In genomic region chr4:137926161-137926560, GRCm38 (mm10) we compare ENCODE assay signal across 19 mouse cellular contexts.
A peak's percentile ranks its signal among the peaks of the same experiment; 100 is the strongest.
DNase-seq lines count a peak whose midpoint lies in the region; ATAC-seq and TF ChIP-seq lines count a peak whose summit lies in the region.
"Had no signal": no experiment of that assay in that cellular context is flagged by ENCODE, and none has a peak within 500 bp of the region (broad histone marks: within the 10 kb centered on the region; RNA-seq: fewer than 3 reads in every experiment).

No protein-coding gene starts in this region.

- no peak overlapping the region for H3K4me3 ChIP-seq in hindbrain, postnatal 0 days (ENCODE audit: low read length)
- no peak overlapping the region for H3K4me3 ChIP-seq in hindbrain, embryonic 13.5 days
- H3K4me3 ChIP-seq: embryonic facial prominence, embryonic 10.5 days; erythroblast, embryonic 14.5 days; intestine, embryonic 15.5 days; layer of hippocampus, adult 2 months; left cerebral cortex, adult 2 months; limb, embryonic 15.5 days had no signal

- no peak overlapping the region for H3K4me2 ChIP-seq in hindbrain, postnatal 0 days (ENCODE audit: low read depth, low read length)
- H3K4me2 ChIP-seq in hindbrain, embryonic 13.5 days, result no peak overlapping the region
- H3K4me2 ChIP-seq: intestine, embryonic 15.5 days; limb, embryonic 15.5 days had no signal

- no peaks in the 10 kb centered on the region for H3K27me3 ChIP-seq in hindbrain, postnatal 0 days (ENCODE audit: insufficient read depth, low read length)
- no peaks in the 10 kb centered on the region for H3K27me3 ChIP-seq in hindbrain, embryonic 13.5 days
- H3K27me3 ChIP-seq: intestine, embryonic 15.5 days; limb, embryonic 15.5 days had no signal

- H3K9me3 ChIP-seq in hindbrain, postnatal 0 days (ENCODE audit: low read length), result no peaks in the 10 kb centered on the region
- H3K9me3 ChIP-seq in hindbrain, embryonic 13.5 days, result no peaks in the 10 kb centered on the region
- H3K9me3 ChIP-seq: embryonic facial prominence, embryonic 10.5 days; intestine, embryonic 15.5 days; limb, embryonic 15.5 days had no signal

- 0 out of 2 replicates have a peak, but pooled peaks cover 8% of the 10 kb centered on the region for H3K4me1 ChIP-seq in hindbrain, postnatal 0 days (ENCODE audit: insufficient read depth, low read length)
- peaks cover 45% of the 10 kb centered on the region for H3K4me1 ChIP-seq in hindbrain, embryonic 13.5 days (replicated peaks)

- H3K9ac ChIP-seq in hindbrain, postnatal 0 days (replicated peaks; ENCODE audit: low read length), result no peak overlapping the region
- no peak overlapping the region for H3K9ac ChIP-seq in hindbrain, embryonic 13.5 days
- H3K9ac ChIP-seq: forebrain, postnatal 0 days; intestine, embryonic 15.5 days; limb, embryonic 15.5 days had no signal

- no peak overlapping the region for H3K27ac ChIP-seq in hindbrain, postnatal 0 days
- H3K27ac ChIP-seq in hindbrain, embryonic 13.5 days, result no peak overlapping the region
- H3K27ac ChIP-seq: intestine, embryonic 15.5 days; layer of hippocampus, adult 2 months; left cerebral cortex, adult 2 months; limb, embryonic 15.5 days had no signal

- intact Hi-C loops in heart, postnatal 10 days (cut with DNase I), result no loop called here

- DNase-seq in cerebellum, postnatal 25 days, result peak; percentile 59 to 66
- DNase-seq in cerebellum, adult 11 months, result no peak
- peak; percentile 32 for DNase-seq in hindbrain, postnatal 0 days (ENCODE audit: low spot score)
- peak; percentile 81 for DNase-seq in adrenal gland, postnatal 14 days
- DNase-seq in heart, postnatal 10 days, result peak; percentile 68 to 71
- no peak for DNase-seq in layer of hippocampus, adult 8-10 months (ENCODE audit: low spot score in 2 of 2)
- DNase-seq: cerebellum, adult 11-12 months; forebrain, postnatal 0 days; gastrocnemius, postnatal 10 days; lung, postnatal 14 days; retina, postnatal 1 day; thymus, adult 2 months had no signal

- TF ChIP-seq CTCF in hindbrain, postnatal 0 days (IDR thresholded peaks at IDR 0.05; ENCODE audit: low read depth), result no peak

- WGBS in hindbrain, postnatal 0 days, result 57% methylated on average over 14 of the region's 14 CpGs
- 87% methylated on average over 14 of the region's 14 CpGs for WGBS in hindbrain, embryonic 13.5 days

- H3K36me3 ChIP-seq in hindbrain, postnatal 0 days (ENCODE audit: insufficient read depth, low read length), result no peaks in the 10 kb centered on the region
- H3K36me3 ChIP-seq in hindbrain, embryonic 13.5 days, result peaks cover 14% of the 10 kb centered on the region

- 0 out of 2 replicates have a peak, but pooled peaks have one; percentile 35 for ATAC-seq in hindbrain, postnatal 0 days
- ATAC-seq in hindbrain, embryonic 13.5 days (ENCODE audit: low FRiP score), result no peak
- ATAC-seq: forebrain, postnatal 0 days; intestine, embryonic 15.5 days had no signal

Comparison
In these comparisons a context has a peak if more than half of its experiments do, and no peak if none do; other contexts are left out.
1. DNase-seq: peak in cerebellum, postnatal 25 days (2 of 2), hindbrain, postnatal 0 days (single experiment), adrenal gland, postnatal 14 days (single experiment) and heart, postnatal 10 days (2 of 2); none in cerebellum, adult 11 months (single experiment) and layer of hippocampus, adult 8-10 months (0 of 2).